Mouse (Mus musculus) liver, embryonic 11.5 days (tissue): Measurements from ENCODE around the gene C1ql3. TPM values are rescaled to one million over a fixed set of nuclear protein-coding genes. Genes with fewer than 3 reads are reported as not detected.

Experiments
- ATAC-seq: fragments of 200-750 bp; cut with Nextera tagmentation; replicated peaks from 2 replicates; pipeline ENCODE4 v1.8.0; 2017; ENCODE audit warnings: moderate number of reproducible peaks, mild to moderate bottlenecking, moderate TSS enrichment, moderate library complexity; ENCODE audit not compliant: low FRiP score
- DNase-seq: peaks from one replicate; pipeline ENCODE4 v3.0.0-alpha.2; 2017; ENCODE audit warnings: low spot score
- H3K27ac ChIP-seq: fragments of 300-500 bp; sonication (generic); 2 replicates; pipeline ENCODE4 v1.5.1; 2014; ENCODE audit warnings: mild to moderate bottlenecking, low read depth, low read length, control low read depth
- H3K27me3 ChIP-seq: fragments of 300-500 bp; sonication (generic); replicated peaks from 2 replicates; pipeline ENCODE4 v1.6.1; 2014; ENCODE audit warnings: low read length, mixed read lengths; ENCODE audit not compliant: control insufficient read depth, insufficient read depth
- H3K36me3 ChIP-seq: fragments of 300-500 bp; sonication (generic); 2 replicates; pipeline ENCODE4 v1.6.1; 2014; ENCODE audit warnings: mild to moderate bottlenecking, low read length, moderate library complexity, mixed read lengths; ENCODE audit not compliant: control insufficient read depth, insufficient read depth
- H3K4me1 ChIP-seq: fragments of 300-500 bp; sonication (generic); replicated peaks from 2 replicates; pipeline ENCODE4 v1.6.1; 2014; ENCODE audit warnings: low read length, mixed read lengths; ENCODE audit not compliant: control insufficient read depth, insufficient read depth
- H3K4me2 ChIP-seq: fragments of 300-500 bp; sonication (generic); 2 replicates; pipeline ENCODE4 v1.6.1; 2014; ENCODE audit warnings: mild to moderate bottlenecking, control low read depth, moderate library complexity
- H3K4me3 ChIP-seq: fragments of 300-500 bp; sonication (generic); 2 replicates; pipeline ENCODE4 v1.5.1; 2014; ENCODE audit warnings: low read depth, low read length, control low read depth
- H3K9ac ChIP-seq: fragments of 300-500 bp; sonication (generic); 2 replicates; pipeline ENCODE4 v1.6.1; 2014; ENCODE audit warnings: low read depth, low read length, control low read depth
- H3K9me3 ChIP-seq: fragments of 300-500 bp; sonication (generic); 2 replicates; pipeline ENCODE4 v1.6.1; 2016; ENCODE audit warnings: low read length, inconsistent platforms, mixed read lengths; ENCODE audit not compliant: control insufficient read depth
- WGBS: fragments of 180-500 bp; shearing (Covaris S2); extraction: QIAGEN DNeasy Blood & Tissue Kit; methylation state at CpG from one replicate; pipeline ENCODE4 v1.1.7; 2014; 5-methylcytosine and 5-hydroxymethylcytosine counted together
- polyA plus RNA-seq: library from polyadenylated mRNA; unstranded; fragments of >200 nt; fragmentation: Nextera tagmentation; extraction: Ambion mirVana; gene quantifications from 2 replicates; pipeline ENCODE4 v1.2.1, GENCODE M21; 2014

C1ql3 gene
- polyA plus RNA-seq, 1 experiment from 2014 or later: 0.38 TPM

GRCm38 (mm10) chr2:12973752-12974151 lies 37.9 kb downstream of the C1ql3 start:
- Histone ChIP-seq H3K9ac (no peak overlapping the region), H3K36me3 (no peaks in the 10 kb centered on the region), H3K27me3 (no peaks in the 10 kb centered on the region), H3K27ac (no peak overlapping the region), H3K4me1 (no peaks in the 10 kb centered on the region), H3K9me3 (no peaks in the 10 kb centered on the region), H3K4me3 (no peak overlapping the region), H3K4me2 (no peak overlapping the region)
- no peak for DNase-seq
- 95% methylated on average over 2 of the region's 2 CpGs for WGBS
- no peak for ATAC-seq

DNA sequence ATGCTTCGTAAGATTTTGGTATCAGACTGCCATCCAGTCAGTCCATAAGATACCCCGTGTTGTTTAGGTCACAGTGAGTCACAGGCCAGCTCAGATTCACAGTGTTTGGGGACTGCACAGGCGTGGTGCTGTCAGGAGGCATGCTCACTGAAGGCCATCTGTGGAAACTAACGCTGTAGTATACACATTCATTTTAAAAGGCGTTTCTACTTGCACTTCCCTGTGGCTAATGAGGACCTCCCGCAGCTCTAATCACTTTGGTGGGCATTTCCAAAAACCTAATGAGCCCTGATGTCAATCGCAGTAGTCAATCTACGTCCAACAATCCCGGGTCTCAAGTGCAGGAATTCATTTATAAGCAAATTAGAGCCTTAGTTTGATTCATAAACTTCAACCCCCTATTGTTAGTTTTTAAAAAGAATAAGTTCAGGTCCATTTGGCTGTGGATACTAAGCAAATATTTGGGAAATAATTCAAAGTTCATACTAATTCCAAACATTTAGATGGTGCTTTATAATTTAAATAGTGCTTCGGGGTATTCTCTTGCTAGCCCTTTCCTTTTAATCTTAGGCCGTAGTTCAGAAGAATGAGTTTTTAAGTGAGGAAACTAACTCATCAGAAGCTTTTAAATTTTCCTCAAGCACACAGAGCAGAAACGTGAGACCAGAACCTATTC lies 41.4 kb downstream of the C1ql3 start:
- WGBS: 83% methylated on average over 12 of the region's 12 CpGs
- Histone ChIP-seq H3K9me3 (no peaks in the 10 kb centered on the region), H3K4me2 (no peak overlapping the region), H3K4me1 (no peaks in the 10 kb centered on the region), H3K36me3 (no peaks in the 10 kb centered on the region), H3K9ac (no peak overlapping the region), H3K27me3 (no peaks in the 10 kb centered on the region), H3K4me3 (no peak overlapping the region), H3K27ac (no peak overlapping the region)
- no peak for ATAC-seq
- DNase-seq: no peak

DNA sequence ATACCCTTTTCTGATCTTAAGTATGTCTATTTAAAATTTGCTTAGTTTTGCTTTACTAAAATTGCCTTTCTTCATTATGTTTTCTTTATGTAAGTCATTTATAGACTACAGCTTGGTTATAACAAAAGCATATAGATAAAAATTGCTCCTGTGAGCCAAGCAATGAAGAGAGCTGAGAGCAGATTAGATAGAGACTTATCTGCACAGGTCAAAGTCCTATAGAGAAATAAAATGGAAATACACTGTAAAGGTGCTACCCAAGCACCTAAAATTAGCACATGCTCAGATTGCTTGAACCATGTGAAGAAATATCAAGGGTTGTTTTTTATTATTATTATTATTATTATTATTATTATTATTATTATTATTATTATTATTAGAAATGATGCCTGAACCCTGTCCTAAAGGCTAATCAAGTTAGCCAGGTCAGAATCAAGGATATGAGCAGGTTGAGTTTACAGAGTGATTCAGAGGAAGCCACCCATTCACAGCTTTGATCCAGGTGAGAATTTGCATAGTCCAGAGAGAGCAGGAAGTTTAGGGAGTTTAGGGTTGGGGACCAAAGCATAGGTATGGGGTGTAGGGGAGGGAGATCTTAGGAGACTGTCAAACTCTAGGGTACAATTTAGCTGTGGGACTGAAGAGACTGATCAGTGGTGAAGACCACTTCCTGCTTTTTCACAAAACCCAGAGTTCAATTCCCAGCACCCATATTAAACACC lies 54.7 kb downstream of the C1ql3 start:
- H3K27ac ChIP-seq: no peak overlapping the region
- H3K4me3 ChIP-seq: no peak overlapping the region
- H3K4me1 ChIP-seq: no peaks in the 10 kb centered on the region
- no peak overlapping the region for H3K4me2 ChIP-seq
- ATAC-seq (no peak), DNase-seq (no peak)
- H3K9ac ChIP-seq: no peak overlapping the region
- no peaks in the 10 kb centered on the region for H3K27me3 ChIP-seq
- no peaks in the 10 kb centered on the region for H3K9me3 ChIP-seq
- no peaks in the 10 kb centered on the region for H3K36me3 ChIP-seq

Other genes starting within 250 kb of the C1ql3 start
- gene Pter, start 87.8 kb downstream of the C1ql3 start, polyA plus RNA-seq: 27.6 and 34.6 TPM in 2 replicates